Mouse (Mus musculus) intestine, embryonic 16.5 days (tissue): Measurements from ENCODE around the gene Ube2v1. TPM values are rescaled to one million over a fixed set of nuclear protein-coding genes. Genes with fewer than 3 reads are reported as not detected.

Source experiments
- ATAC-seq: fragments of 200-750 bp; cut with Nextera tagmentation; 2 replicates; pipeline ENCODE4 v1.8.0; 2017; ENCODE audit warnings: moderate TSS enrichment, moderate library complexity
- H3K27ac ChIP-seq: fragments of 300-500 bp; sonication (generic); 2 replicates; pipeline ENCODE4 v1.5.1; 2014; ENCODE audit warnings: mild to moderate bottlenecking, low read length
- H3K27me3 ChIP-seq: fragments of 300-500 bp; sonication (generic); replicated peaks from 2 replicates; pipeline ENCODE4 v1.6.1; 2014; ENCODE audit warnings: low read length, control low read depth, mixed read lengths; ENCODE audit not compliant: control insufficient read depth, insufficient read depth
- H3K36me3 ChIP-seq: fragments of 300-500 bp; sonication (generic); 2 replicates; pipeline ENCODE4 v1.6.1; 2014; ENCODE audit warnings: low read length, control low read depth; ENCODE audit not compliant: control insufficient read depth, insufficient read depth
- H3K4me1 ChIP-seq: fragments of 300-500 bp; sonication (generic); 2 replicates; pipeline ENCODE4 v1.6.1; 2014; ENCODE audit warnings: low read length, control low read depth, mixed read lengths; ENCODE audit not compliant: control insufficient read depth, insufficient read depth
- H3K4me2 ChIP-seq: fragments of 300-500 bp; sonication (generic); 2 replicates; pipeline ENCODE4 v1.6.1; 2014; ENCODE audit warnings: low read depth, low read length, control low read depth
- H3K4me3 ChIP-seq: fragments of 300-500 bp; sonication (generic); 2 replicates; pipeline ENCODE4 v1.5.1; 2014; ENCODE audit warnings: mild to moderate bottlenecking, low read length
- H3K9ac ChIP-seq: fragments of 300-500 bp; sonication (generic); 2 replicates; pipeline ENCODE4 v1.6.1; 2014; ENCODE audit warnings: low read depth, low read length
- H3K9me3 ChIP-seq: fragments of 300-500 bp; sonication (generic); 2 replicates; pipeline ENCODE4 v1.6.1; 2016; ENCODE audit warnings: low read length, control low read depth; ENCODE audit not compliant: control insufficient read depth
- WGBS: fragments of 180-500 bp; shearing (Covaris S2); extraction: QIAGEN DNeasy Blood & Tissue Kit; methylation state at CpG from one replicate; pipeline ENCODE4 v1.1.7; 2014; 5-methylcytosine and 5-hydroxymethylcytosine counted together
- polyA plus RNA-seq: library from polyadenylated mRNA; unstranded; fragments of >200 nt; fragmentation: Nextera tagmentation; extraction: Ambion mirVana; gene quantifications from 2 replicates; pipeline ENCODE4 v1.2.1, GENCODE M21; 2015

The Ube2v1 gene
- polyA plus RNA-seq, 1 experiment from 2014 or later, result 293 TPM

DNA sequence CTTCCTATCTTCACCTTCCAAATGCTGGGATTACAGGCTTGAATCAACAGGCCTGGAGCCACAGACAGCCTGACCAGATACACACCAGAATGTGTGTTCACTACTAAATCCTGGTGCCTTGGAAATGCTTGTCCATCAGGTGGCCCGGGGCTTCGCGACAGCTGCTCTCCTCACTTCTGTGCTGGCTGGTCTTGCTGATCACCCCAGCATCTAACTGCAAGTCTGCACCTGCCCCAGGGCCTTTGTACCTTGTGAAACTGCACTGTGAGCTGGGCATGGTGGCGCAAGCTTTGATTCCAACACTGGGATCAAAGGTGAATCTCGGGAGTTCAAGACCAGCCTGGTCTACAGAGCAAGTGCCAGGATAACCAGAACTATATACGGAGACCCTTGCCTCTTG, 10.3 kb upstream of the Ube2v1 start:
- Histone ChIP-seq H3K4me3 (no peak overlapping the region), H3K4me2 (no peak overlapping the region), H3K9me3 (no peaks in the 10 kb centered on the region), H3K9ac (no peak overlapping the region), H3K36me3 (no peaks in the 10 kb centered on the region), H3K27me3 (no peaks in the 10 kb centered on the region), H3K4me1 (peaks cover 4% of the 10 kb centered on the region; the same call in 1 of the 2 replicates), H3K27ac (no peak overlapping the region)
- ATAC-seq, result no peak
- 90% methylated on average over 6 of the region's 6 CpGs for WGBS

DNA sequence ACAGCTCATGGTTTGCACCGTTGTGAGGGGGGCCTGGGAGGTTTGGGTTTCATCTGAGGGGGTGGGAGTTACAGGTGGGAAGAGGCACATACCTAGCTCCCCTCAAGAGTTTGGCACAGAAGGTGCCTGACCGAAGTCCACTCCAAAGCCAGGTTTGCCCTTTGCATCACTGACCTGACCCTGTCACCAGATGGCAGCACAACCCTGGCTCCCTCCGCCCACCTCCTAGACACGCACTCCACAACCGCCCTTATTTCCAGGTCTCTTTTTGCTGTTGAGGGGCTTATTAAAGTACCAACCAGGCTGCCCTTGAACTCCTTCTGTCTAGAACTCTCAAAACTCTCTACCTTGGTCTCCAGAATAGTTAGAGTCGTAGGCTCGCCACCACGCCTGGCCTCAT, 9.4 kb upstream of the Ube2v1 start:
- peak; percentile 49; the same call in 1 of the 2 replicates for ATAC-seq
- no peak overlapping the region for H3K9ac ChIP-seq
- peaks cover 4% of the 10 kb centered on the region; the same call in 1 of the 2 replicates for H3K4me1 ChIP-seq
- no peaks in the 10 kb centered on the region for H3K36me3 ChIP-seq
- no peak overlapping the region for H3K27ac ChIP-seq
- no peaks in the 10 kb centered on the region for H3K9me3 ChIP-seq
- H3K4me3 ChIP-seq, result no peak overlapping the region
- H3K4me2 ChIP-seq, result no peak overlapping the region
- WGBS, result 47% methylated on average over 8 of the region's 8 CpGs
- no peaks in the 10 kb centered on the region for H3K27me3 ChIP-seq

- no peaks in the 10 kb centered on the region for H3K27me3 ChIP-seq
- no peak for ATAC-seq
- H3K9me3 ChIP-seq, result no peaks in the 10 kb centered on the region
- no peak overlapping the region for H3K4me3 ChIP-seq
- no peak overlapping the region for H3K27ac ChIP-seq
- no peak overlapping the region for H3K4me2 ChIP-seq
- 86% methylated on average over 3 of the region's 3 CpGs for WGBS
- no peaks in the 10 kb centered on the region for H3K36me3 ChIP-seq
- H3K9ac ChIP-seq, result no peak overlapping the region
- peaks cover 4% of the 10 kb centered on the region; the same call in 1 of the 2 replicates for H3K4me1 ChIP-seq
Measured at GRCm38 (mm10) chr2:167640279-167640678, 8.4 kb upstream of the Ube2v1 start.

- WGBS, result 75% methylated on average over 7 of the region's 7 CpGs
- peak overlapping the region; percentile 65 for H3K4me2 ChIP-seq
- H3K27ac ChIP-seq, result no peak overlapping the region
- no peak overlapping the region for H3K9ac ChIP-seq
- H3K36me3 ChIP-seq, result no peaks in the 10 kb centered on the region
- ATAC-seq, result no peak
- H3K27me3 ChIP-seq, result no peaks in the 10 kb centered on the region
- H3K4me3 ChIP-seq, result peak overlapping the region; percentile 40
- H3K9me3 ChIP-seq, result no peaks in the 10 kb centered on the region
- peaks cover 28% of the 10 kb centered on the region for H3K4me1 ChIP-seq
Measured at GRCm38 (mm10) chr2:167634865-167635512, 3.1 kb upstream of the Ube2v1 start.

GRCm38 (mm10) chr2:167634338-167634770, 2.5 kb upstream of the Ube2v1 start:
- H3K36me3 ChIP-seq, result no peaks in the 10 kb centered on the region
- H3K4me3 ChIP-seq, result peak overlapping the region; percentile 40
- H3K27me3 ChIP-seq, result no peaks in the 10 kb centered on the region
- H3K4me1 ChIP-seq, result peaks cover 34% of the 10 kb centered on the region
- peak overlapping the region; percentile 65 for H3K4me2 ChIP-seq
- H3K9ac ChIP-seq, result peak overlapping the region; percentile 43
- WGBS, result under 1% methylated on average over 15 of the region's 15 CpGs
- peak; percentile 65 for ATAC-seq
- H3K27ac ChIP-seq, result peak overlapping the region; percentile 67
- H3K9me3 ChIP-seq, result no peaks in the 10 kb centered on the region

- Histone ChIP-seq H3K27me3 (no peaks in the 10 kb centered on the region), H3K4me3 (no peak overlapping the region), H3K4me2 (no peak overlapping the region; the same call in 1 of the 2 replicates), H3K4me1 (peaks cover 43% of the 10 kb centered on the region), H3K36me3 (no peaks in the 10 kb centered on the region), H3K9ac (peak overlapping the region; percentile 24; the same call in 1 of the 2 replicates), H3K27ac (peak overlapping the region; percentile 87; the same call in 1 of the 2 replicates), H3K9me3 (no peaks in the 10 kb centered on the region)
- ATAC-seq, result no peak
- WGBS, result 85% methylated on average over 6 of the region's 6 CpGs
Measured at GRCm38 (mm10) chr2:167633537-167633872, 1.6 kb upstream of the Ube2v1 start.

GRCm38 (mm10) chr2:167632731-167633536, 1.0 kb upstream of the Ube2v1 start:
- ATAC-seq, result no peak
- peak overlapping the region; percentile 92 for H3K4me3 ChIP-seq
- H3K4me1 ChIP-seq, result peaks cover 45% of the 10 kb centered on the region
- H3K9me3 ChIP-seq, result no peaks in the 10 kb centered on the region
- H3K36me3 ChIP-seq, result no peaks in the 10 kb centered on the region
- H3K27me3 ChIP-seq, result no peaks in the 10 kb centered on the region
- peak overlapping the region; percentile 87 for H3K27ac ChIP-seq
- 73% methylated on average over 12 of the region's 12 CpGs for WGBS
- peak overlapping the region; percentile 53 for H3K4me2 ChIP-seq
- H3K9ac ChIP-seq, result peak overlapping the region; percentile 63

- peak overlapping the region; percentile 93 for H3K27ac ChIP-seq
- H3K9ac ChIP-seq, result peak overlapping the region; percentile 96
- no peaks in the 10 kb centered on the region for H3K9me3 ChIP-seq
- H3K4me2 ChIP-seq, result peak overlapping the region; percentile 95
- 0 out of 2 replicates have a peak, but pooled peaks have one; percentile 1 for ATAC-seq
- H3K4me3 ChIP-seq, result peak overlapping the region; percentile 92
- H3K36me3 ChIP-seq, result 0 out of 2 replicates have a peak, but pooled peaks cover 4% of the 10 kb centered on the region
- H3K27me3 ChIP-seq, result no peaks in the 10 kb centered on the region
- under 1% methylated on average over 31 of the region's 31 CpGs for WGBS
- peaks cover 45% of the 10 kb centered on the region for H3K4me1 ChIP-seq
Measured at GRCm38 (mm10) chr2:167631181-167631590, 709 bp downstream of the Ube2v1 start.

GRCm38 (mm10) chr2:167630421-167630820, 1.5 kb downstream of the Ube2v1 start:
- Histone ChIP-seq H3K4me3 (peak overlapping the region; percentile 92), H3K27me3 (no peaks in the 10 kb centered on the region), H3K27ac (peak overlapping the region; percentile 54), H3K9me3 (no peaks in the 10 kb centered on the region), H3K9ac (peak overlapping the region; percentile 96), H3K4me1 (peaks cover 48% of the 10 kb centered on the region), H3K36me3 (0 out of 2 replicates have a peak, but pooled peaks cover 4% of the 10 kb centered on the region), H3K4me2 (peak overlapping the region; percentile 95)
- WGBS, result 69% methylated on average over 5 of the region's 5 CpGs
- no peak for ATAC-seq
